Mouse (Mus musculus) adipose tissue, adult 10 weeks (tissue): ENCODE data around the gene Mgat1. TPM values are rescaled to one million over a fixed set of nuclear protein-coding genes. Genes with fewer than 3 reads are reported as not detected.

Experiments used
- polyA plus RNA-seq: library from polyadenylated mRNA; stranded (reverse); fragments of 350-450 nt; fragmentation: Illumina TruSeq; extraction: RNeasy Lipid Tissue Mini Kit (QIAGEN cat#74804); gene quantifications from one replicate; pipeline ENCODE4 v1.2.3, GENCODE M21; 2014; ENCODE audit warnings: low read depth, low replicate concordance

Mgat1 gene
- 47.8 TPM for polyA plus RNA-seq

GRCm38 (mm10) chr11:49243727-49244594 is at the start of gene Mgat1:
Gene Mgat1 (plus strand): TSS chr11:49244191.

GRCm38 (mm10) chr11:49203129-49203768 is 40.7 kb upstream of the Mgat1 start, which contains the start of gene Zfp62:
Gene Zfp62 (plus strand): TSS chr11:49203292.

GRCm38 (mm10) chr11:49278222-49278621 is 34.2 kb downstream of the Mgat1 start, which contains the start of gene Olfr1393:
Gene Olfr1393 (plus strand): TSS chr11:49278304.

GRCm38 (mm10) chr11:49284982-49285381 is 41.0 kb downstream of the Mgat1 start, which contains the start of gene Olfr1392:
Gene Olfr1392 (plus strand): TSS chr11:49285282.

GRCm38 (mm10) chr11:49304441-49304840 is 60.5 kb downstream of the Mgat1 start, which contains the start of gene Olfr10:
Gene Olfr10 (plus strand): TSS chr11:49304741.

Other genes starting within 250 kb of the Mgat1 start
- gene 9930111J21Rik2, start 192.9 kb upstream of the Mgat1 start, polyA plus RNA-seq = 4.0 TPM
- gene Tgtp2, start 180.0 kb upstream of the Mgat1 start, polyA plus RNA-seq = 14.4 TPM
- gene Ifi47, start 167.6 kb upstream of the Mgat1 start, polyA plus RNA-seq = 10.8 TPM
- gene Olfr1396, start 129.3 kb upstream of the Mgat1 start, polyA plus RNA-seq = 0.45 TPM
- gene Olfr1395, start 101.9 kb upstream of the Mgat1 start, polyA plus RNA-seq = not detected
- gene Olfr1394, start 89.8 kb upstream of the Mgat1 start, polyA plus RNA-seq = not detected
- gene Btnl9, start 57.0 kb upstream of the Mgat1 start, polyA plus RNA-seq = 21.1 TPM
- gene Zfp62, start 40.9 kb upstream of the Mgat1 start, polyA plus RNA-seq = 16.9 TPM
- gene Olfr1393, start 34.1 kb downstream of the Mgat1 start, polyA plus RNA-seq = 0.10 TPM
- gene Olfr1392, start 41.1 kb downstream of the Mgat1 start, polyA plus RNA-seq = 0.11 TPM
- not detected for gene Olfr10, start 60.5 kb downstream of the Mgat1 start, polyA plus RNA-seq
- gene Olfr1391, start 78.6 kb downstream of the Mgat1 start, polyA plus RNA-seq = not detected
- gene Olfr1390, start 91.0 kb downstream of the Mgat1 start, polyA plus RNA-seq = not detected
- gene Olfr1389, start 178.9 kb downstream of the Mgat1 start, polyA plus RNA-seq = not detected
- gene Olfr1388, start 192.4 kb downstream of the Mgat1 start, polyA plus RNA-seq = 0.10 TPM
- gene Olfr1387, start 211.2 kb downstream of the Mgat1 start, polyA plus RNA-seq = not detected
- not detected for gene Olfr1386, start 220.9 kb downstream of the Mgat1 start, polyA plus RNA-seq
- not detected for gene Olfr1385, start 244.9 kb downstream of the Mgat1 start, polyA plus RNA-seq